Mouse (Mus musculus) embryonic facial prominence, embryonic 11.5 days (tissue): ENCODE measurements at regions not wholly inside any gene's neighbourhood (a gene's known extent, or its start where the extent isn't known, plus 50 kb on each side); places are given as distances from the start of the nearest gene placed in this dataset.

Source experiments
- ATAC-seq: fragments of 200-750 bp; cut with Nextera tagmentation; replicated peaks from 2 replicates; pipeline ENCODE4 v1.8.0; 2017; ENCODE audit warnings: low read depth; ENCODE audit not compliant: insufficient number of reproducible peaks, low FRiP score, low TSS enrichment
- DNase-seq: peaks from one replicate; pipeline ENCODE4 v3.0.0-alpha.2; 2015; ENCODE audit warnings: low spot score
- H3K27ac ChIP-seq: fragments of 300-500 bp; sonication (generic); replicated peaks from 2 replicates; pipeline ENCODE4 v1.5.1; 2014; ENCODE audit warnings: mild to moderate bottlenecking, low read depth, low read length, control low read depth
- H3K27me3 ChIP-seq: fragments of 300-500 bp; sonication (generic); 2 replicates; pipeline ENCODE4 v1.6.1; 2014; ENCODE audit warnings: mild to moderate bottlenecking, low read length, moderate library complexity, mixed read lengths; ENCODE audit not compliant: control insufficient read depth, insufficient read depth
- H3K36me3 ChIP-seq: fragments of 300-500 bp; sonication (generic); replicated peaks from 2 replicates; pipeline ENCODE4 v1.6.1; 2014; ENCODE audit warnings: low read depth, mild to moderate bottlenecking, low read length, moderate library complexity, mixed read lengths; ENCODE audit not compliant: control insufficient read depth, insufficient read depth
- H3K4me1 ChIP-seq: fragments of 300-500 bp; sonication (generic); 2 replicates; pipeline ENCODE4 v1.6.1; 2014; ENCODE audit warnings: low read length, mixed read lengths; ENCODE audit not compliant: control insufficient read depth, insufficient read depth
- H3K4me2 ChIP-seq: fragments of 300-500 bp; sonication (generic); 2 replicates; pipeline ENCODE4 v1.6.1; 2014; ENCODE audit warnings: low read depth, mild to moderate bottlenecking, control low read depth, low read length, moderate library complexity
- H3K4me3 ChIP-seq: fragments of 300-500 bp; sonication (generic); 2 replicates; pipeline ENCODE4 v1.5.1; 2014; ENCODE audit warnings: low read depth, low read length, control low read depth
- H3K9ac ChIP-seq: fragments of 300-500 bp; sonication (generic); replicated peaks from 2 replicates; pipeline ENCODE4 v1.6.1; 2014; ENCODE audit warnings: mild to moderate bottlenecking, control low read depth, low read length
- H3K9me3 ChIP-seq: fragments of 300-500 bp; sonication (generic); replicated peaks from 2 replicates; pipeline ENCODE4 v1.6.1; 2016; ENCODE audit warnings: mild to moderate bottlenecking, low read length, inconsistent platforms, mixed read lengths; ENCODE audit not compliant: control insufficient read depth
- WGBS: fragments of 180-500 bp; shearing (Covaris S2); extraction: QIAGEN DNeasy Blood & Tissue Kit; methylation state at CpG from one replicate; pipeline ENCODE4 v1.1.7; 2014; 5-methylcytosine and 5-hydroxymethylcytosine counted together

- DNase-seq (peak; percentile 92), ATAC-seq (peak; percentile 71)
- Histone ChIP-seq H3K9me3 (no peaks in the 10 kb centered on the region), H3K4me1 (peaks cover 7% of the 10 kb centered on the region), H3K9ac (no peak overlapping the region), H3K4me3 (no peak overlapping the region), H3K27ac (no peak overlapping the region), H3K4me2 (peak overlapping the region; percentile 29; the same call in 1 of the 2 replicates), H3K36me3 (no peaks in the 10 kb centered on the region), H3K27me3 (peaks cover 18% of the 10 kb centered on the region)
- under 1% methylated on average over 14 of the region's 14 CpGs for WGBS
These were observed 155.8 kb upstream of the Gm12830 start for GRCm38 (mm10) chr4:114665684-114666083.

GRCm38 (mm10) chr4:114666238-114666978 lies 155.1 kb upstream of the Gm12830 start:
- Histone ChIP-seq H3K36me3 (no peaks in the 10 kb centered on the region), H3K4me2 (peak overlapping the region; percentile 38), H3K4me1 (peaks cover 7% of the 10 kb centered on the region), H3K27me3 (peaks cover 20% of the 10 kb centered on the region), H3K9ac (no peak overlapping the region; the same call in 1 of the 2 replicates), H3K27ac (no peak overlapping the region), H3K9me3 (no peaks in the 10 kb centered on the region), H3K4me3 (peak overlapping the region; percentile 11; the same call in 1 of the 2 replicates)
- ATAC-seq = peak; percentile 37; the same call in 1 of the 2 replicates
- 1% methylated on average over 41 of the region's 41 CpGs for WGBS
- peak; percentile 54 for DNase-seq

GRCm38 (mm10) chr4:114666979-114667328 lies 154.6 kb upstream of the Gm12830 start:
- H3K36me3 ChIP-seq = no peaks in the 10 kb centered on the region
- no peak overlapping the region for H3K4me3 ChIP-seq
- H3K9ac ChIP-seq = no peak overlapping the region
- DNase-seq (no peak), ATAC-seq (no peak)
- H3K27me3 ChIP-seq = peaks cover 20% of the 10 kb centered on the region
- 5% methylated on average over 12 of the region's 13 CpGs for WGBS
- no peak overlapping the region for H3K27ac ChIP-seq
- no peaks in the 10 kb centered on the region for H3K9me3 ChIP-seq
- peak overlapping the region; percentile 38 for H3K4me2 ChIP-seq
- peaks cover 7% of the 10 kb centered on the region for H3K4me1 ChIP-seq

- WGBS = 62% methylated on average over 5 of the region's 5 CpGs
- Histone ChIP-seq H3K36me3 (no peaks in the 10 kb centered on the region), H3K4me2 (no peak overlapping the region), H3K9me3 (no peaks in the 10 kb centered on the region), H3K27me3 (peaks cover 5% of the 10 kb centered on the region), H3K27ac (no peak overlapping the region), H3K9ac (no peak overlapping the region), H3K4me3 (no peak overlapping the region), H3K4me1 (no peaks in the 10 kb centered on the region)
- ATAC-seq = no peak
- DNase-seq = no peak
These were observed 149.3 kb upstream of the Gm12830 start for GRCm38 (mm10) chr4:114672096-114672720.

- Histone ChIP-seq H3K4me2 (no peak overlapping the region), H3K36me3 (no peaks in the 10 kb centered on the region), H3K9ac (no peak overlapping the region), H3K27ac (no peak overlapping the region), H3K4me1 (peaks cover 3% of the 10 kb centered on the region), H3K4me3 (no peak overlapping the region), H3K27me3 (no peaks in the 10 kb centered on the region), H3K9me3 (no peaks in the 10 kb centered on the region)
- WGBS = 80% methylated on average over 13 of the region's 13 CpGs
- no peak for DNase-seq
- ATAC-seq = no peak
These were observed 144.3 kb upstream of the Gm12830 start for GRCm38 (mm10) chr4:114676908-114677898.

GRCm38 (mm10) chr4:114678053-114678941 lies 143.2 kb upstream of the Gm12830 start:
- ATAC-seq = peak; percentile 26; the same call in 1 of the 2 replicates

GRCm38 (mm10) chr4:114680360-114680759 lies 141.2 kb upstream of the Gm12830 start:
- H3K9me3 ChIP-seq = no peaks in the 10 kb centered on the region
- peaks cover 3% of the 10 kb centered on the region for H3K4me1 ChIP-seq
- 19% methylated on average over 6 of the region's 6 CpGs for WGBS
- H3K36me3 ChIP-seq = no peaks in the 10 kb centered on the region
- no peak overlapping the region for H3K4me3 ChIP-seq
- H3K27ac ChIP-seq = no peak overlapping the region
- DNase-seq = peak; percentile 53
- peak; percentile 60 for ATAC-seq
- H3K4me2 ChIP-seq = no peak overlapping the region
- H3K9ac ChIP-seq = no peak overlapping the region
- no peaks in the 10 kb centered on the region for H3K27me3 ChIP-seq

More at GRCm38 (mm10) chr4:114678053-114678941, 143.2 kb upstream of the Gm12830 start:
- H3K4me2 ChIP-seq = no peak overlapping the region
- WGBS = 64% methylated on average over 8 of the region's 8 CpGs
- no peak for DNase-seq
- H3K4me3 ChIP-seq = no peak overlapping the region
- H3K36me3 ChIP-seq = no peaks in the 10 kb centered on the region
- H3K9me3 ChIP-seq = no peaks in the 10 kb centered on the region
- H3K27me3 ChIP-seq = no peaks in the 10 kb centered on the region
- H3K27ac ChIP-seq = no peak overlapping the region
- peaks cover 3% of the 10 kb centered on the region for H3K4me1 ChIP-seq
- H3K9ac ChIP-seq = no peak overlapping the region
